Mouse (Mus musculus) splenic B cell, adult 2 months (primary cell): Measurements from ENCODE around the gene Lig4.
A peak's percentile ranks its signal among the peaks of the same experiment; 100 is the strongest.

Source experiments
- DNase-seq: peaks from one replicate; pipeline ENCODE4 v3.0.0-alpha.2; 2011; ENCODE audit warnings: low read depth, low spot score
- H3K27me3 ChIP-seq: 2 replicates; pipeline ENCODE4 v1.6.1; 2012; ENCODE audit warnings: mild to moderate bottlenecking, low read length, moderate library complexity, mixed read lengths; ENCODE audit not compliant: control insufficient read depth, poor library complexity, insufficient read depth, severe bottlenecking
- H3K36me3 ChIP-seq: 2 replicates; pipeline ENCODE4 v1.6.1; 2012; ENCODE audit warnings: mild to moderate bottlenecking, low read length, moderate library complexity, mixed read lengths; ENCODE audit not compliant: control insufficient read depth, poor library complexity, insufficient read depth, severe bottlenecking

The Lig4 gene

DNA sequence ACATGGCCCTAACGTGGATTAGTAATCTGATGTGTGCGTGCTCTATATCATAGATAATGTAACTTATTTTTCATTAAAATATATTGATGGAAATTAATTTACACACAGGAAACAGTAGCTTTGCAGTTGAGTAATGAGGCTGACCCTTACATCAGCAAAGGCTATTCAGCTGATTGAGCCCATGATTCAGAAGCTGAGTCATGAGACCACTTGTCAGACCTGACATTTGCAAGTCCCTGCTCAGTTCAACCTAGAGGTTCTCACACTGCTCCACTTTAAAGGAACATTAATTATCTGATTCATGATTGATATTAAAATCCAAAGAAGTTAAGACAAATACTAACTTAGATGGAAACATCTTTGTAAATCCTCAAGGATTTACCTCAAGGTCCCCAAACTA is 17.6 kb downstream of the Lig4 start:
- no peak for DNase-seq
- no peaks in the 10 kb centered on the region for H3K27me3 ChIP-seq
- no peaks in the 10 kb centered on the region for H3K36me3 ChIP-seq

DNA sequence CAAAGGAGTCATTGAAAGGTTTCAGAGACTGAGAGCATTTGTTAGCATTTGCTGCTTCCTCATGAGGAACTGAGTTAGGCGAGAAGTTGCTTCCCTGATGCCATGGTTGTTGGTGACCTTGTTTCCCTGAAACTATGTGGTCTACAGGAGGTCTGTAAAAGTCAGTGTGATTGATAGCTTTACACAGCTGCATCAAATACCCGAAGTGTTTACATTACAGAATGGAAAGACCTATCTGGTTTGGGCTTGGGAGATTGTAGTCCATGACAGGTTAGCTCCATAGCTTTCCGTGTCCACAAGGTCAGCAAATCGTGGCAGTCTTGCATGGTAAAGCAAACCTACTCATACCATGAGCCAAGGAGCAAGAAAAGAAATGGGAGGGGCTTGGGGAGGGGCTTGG is 19.1 kb downstream of the Lig4 start:
- no peak for DNase-seq
- Histone ChIP-seq H3K36me3 (no peaks in the 10 kb centered on the region), H3K27me3 (no peaks in the 10 kb centered on the region)

DNA sequence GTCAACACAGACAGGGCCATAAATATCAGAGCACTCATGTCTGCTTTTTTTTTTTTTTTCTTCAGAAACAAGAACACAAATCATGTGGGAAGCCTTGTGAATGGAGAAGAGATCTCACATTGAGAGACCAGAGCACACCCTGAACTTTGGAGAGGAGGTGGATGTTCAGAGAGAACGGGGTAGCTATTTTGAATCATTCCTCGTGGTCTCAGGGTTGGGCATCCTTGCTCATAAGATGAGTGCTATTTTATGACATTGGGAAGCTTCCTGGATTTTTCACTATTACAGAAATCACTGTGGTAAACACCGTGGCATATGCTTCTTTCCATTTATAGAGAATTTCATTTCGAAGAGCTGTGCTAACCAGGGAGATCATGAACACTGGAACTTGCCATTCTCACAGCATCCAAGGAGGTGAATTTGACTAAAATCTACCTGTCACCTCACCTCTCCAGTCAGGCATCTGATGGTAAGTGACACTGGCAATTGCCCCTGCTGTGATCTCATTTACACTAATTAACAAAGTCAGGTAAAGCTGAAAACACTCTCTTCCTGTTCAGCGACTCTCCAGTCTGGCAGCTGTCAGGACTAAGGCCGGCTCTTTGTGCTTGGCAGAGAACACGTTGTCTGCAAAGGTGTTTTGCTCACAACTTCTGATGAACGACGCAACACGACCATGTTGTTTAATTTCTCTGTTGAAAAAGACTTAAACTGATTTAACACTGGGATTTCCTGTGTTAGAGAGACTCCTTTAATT is 28.2 kb downstream of the Lig4 start:
- H3K36me3 ChIP-seq = no peaks in the 10 kb centered on the region
- no peak for DNase-seq
- no peaks in the 10 kb centered on the region for H3K27me3 ChIP-seq

DNA sequence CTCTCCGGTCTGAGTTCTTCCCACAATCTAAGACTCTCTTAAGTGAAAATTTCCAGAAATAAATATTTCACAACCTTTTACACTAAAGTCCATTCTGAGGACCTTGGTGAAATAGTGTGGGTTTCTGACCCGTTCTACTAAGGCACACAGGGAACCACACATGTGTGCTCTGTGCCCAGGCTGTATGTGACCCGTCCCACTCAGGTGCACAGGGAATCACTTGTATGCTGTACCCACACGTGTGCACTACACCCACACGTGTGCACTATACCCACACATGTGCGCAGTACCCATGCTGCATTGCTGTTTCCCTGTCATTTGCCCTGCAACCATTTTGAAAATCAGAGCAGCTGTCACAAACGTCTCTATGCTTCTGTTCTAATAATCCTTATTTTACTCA is 41.9 kb downstream of the Lig4 start:
- no peaks in the 10 kb centered on the region; the same call in 1 of the 2 replicates for H3K27me3 ChIP-seq
- no peaks in the 10 kb centered on the region for H3K36me3 ChIP-seq
- DNase-seq = no peak

DNA sequence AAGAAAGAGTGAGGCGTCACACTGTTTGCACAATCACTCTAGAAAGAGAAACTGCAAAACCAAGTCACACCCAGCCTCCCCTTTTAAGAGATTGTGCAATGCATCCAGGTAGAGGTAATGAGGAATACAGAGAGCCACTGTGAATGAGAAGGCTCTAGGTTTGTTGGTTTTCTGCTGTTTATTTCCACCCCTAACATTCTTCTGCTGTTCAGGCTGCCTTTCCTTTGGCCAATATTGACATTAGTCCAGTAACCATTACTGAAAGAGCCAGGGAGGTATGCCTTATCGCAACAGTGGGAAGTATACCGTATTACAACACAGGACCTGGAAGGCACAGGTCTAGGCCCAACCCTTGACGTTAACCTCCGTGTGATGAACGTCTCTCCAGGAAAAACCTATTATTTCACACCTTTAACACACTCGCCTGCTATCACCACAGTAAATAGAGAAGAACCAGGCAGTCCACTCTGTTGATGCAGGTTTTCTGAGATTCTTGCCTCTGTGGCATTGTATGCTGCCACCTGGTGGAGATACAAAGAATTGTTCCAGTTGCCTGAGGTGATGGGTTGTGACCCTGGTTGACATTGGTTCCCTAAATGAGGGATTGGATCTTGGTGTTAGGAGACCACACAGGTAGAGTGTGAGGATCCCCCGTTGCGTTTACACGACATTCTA is 42.5 kb downstream of the Lig4 start:
- peak; percentile 50 for DNase-seq
- no peaks in the 10 kb centered on the region for H3K36me3 ChIP-seq
- no peaks in the 10 kb centered on the region; the same call in 1 of the 2 replicates for H3K27me3 ChIP-seq

DNA sequence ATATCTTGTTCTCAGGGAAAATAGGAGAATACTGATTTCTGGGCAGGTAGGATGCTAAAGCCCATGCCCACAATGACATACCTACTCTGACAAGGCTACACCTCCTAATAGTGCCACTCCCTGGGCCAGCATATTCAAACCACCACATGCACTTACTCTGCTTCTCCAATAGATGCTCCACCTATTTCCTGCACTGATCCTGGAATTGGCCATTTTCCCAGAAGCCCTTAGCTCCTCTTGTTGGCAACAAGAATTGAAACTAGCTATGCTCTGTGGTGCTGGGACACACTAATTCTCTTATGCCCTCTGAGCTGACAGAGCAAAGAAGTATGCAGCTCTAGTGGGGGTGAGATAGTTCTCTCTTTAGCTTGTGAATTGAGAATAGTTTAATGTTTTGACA is 44.8 kb downstream of the Lig4 start:
- no peaks in the 10 kb centered on the region for H3K36me3 ChIP-seq
- no peak for DNase-seq

DNA sequence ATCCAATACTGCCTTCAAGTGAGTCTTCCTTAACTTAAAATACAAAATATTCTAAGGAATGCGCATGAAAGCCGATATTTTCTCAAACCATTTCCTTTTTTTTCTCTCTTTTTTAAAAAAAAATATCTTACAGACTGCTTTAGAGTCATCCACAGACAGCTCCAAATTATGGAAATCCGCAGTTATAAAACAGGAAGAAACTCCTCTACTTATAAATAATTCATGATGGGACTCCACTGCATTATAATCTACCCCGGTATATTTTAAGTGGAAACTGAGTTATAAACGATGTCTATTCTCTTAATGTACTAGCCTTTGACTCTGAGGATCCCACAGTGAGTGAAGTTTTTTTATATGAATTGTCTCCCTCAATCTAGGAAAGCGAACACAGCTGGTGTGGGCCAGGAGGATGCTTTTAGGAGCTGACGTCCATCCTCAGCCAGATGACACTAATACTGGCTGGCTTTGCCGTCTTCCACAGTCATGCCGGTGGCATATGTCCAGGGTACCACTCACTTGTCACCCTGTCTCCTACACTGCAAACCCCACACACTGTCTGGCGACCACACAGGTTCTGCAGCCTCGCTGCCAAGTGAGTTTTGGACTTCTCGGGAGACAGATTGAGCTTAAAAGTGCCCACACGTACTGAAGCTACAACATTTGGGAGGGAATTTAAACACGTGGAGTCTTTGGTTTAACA is 47.6 kb downstream of the Lig4 start:
- DNase-seq = no peak
- Histone ChIP-seq H3K36me3 (no peaks in the 10 kb centered on the region), H3K27me3 (no peaks in the 10 kb centered on the region)

More for the DNA sequence above, 44.8 kb downstream of the Lig4 start:
- no peaks in the 10 kb centered on the region for H3K27me3 ChIP-seq
